Mouse (Mus musculus) ovary, postnatal 14 days (tissue): ENCODE measurements around the gene Rims3.

ENCODE experiments used
- DNase-seq: peaks from one replicate; pipeline ENCODE4 v3.0.0; 2022; ENCODE audit warnings: low spot score

The Rims3 gene

DNA sequence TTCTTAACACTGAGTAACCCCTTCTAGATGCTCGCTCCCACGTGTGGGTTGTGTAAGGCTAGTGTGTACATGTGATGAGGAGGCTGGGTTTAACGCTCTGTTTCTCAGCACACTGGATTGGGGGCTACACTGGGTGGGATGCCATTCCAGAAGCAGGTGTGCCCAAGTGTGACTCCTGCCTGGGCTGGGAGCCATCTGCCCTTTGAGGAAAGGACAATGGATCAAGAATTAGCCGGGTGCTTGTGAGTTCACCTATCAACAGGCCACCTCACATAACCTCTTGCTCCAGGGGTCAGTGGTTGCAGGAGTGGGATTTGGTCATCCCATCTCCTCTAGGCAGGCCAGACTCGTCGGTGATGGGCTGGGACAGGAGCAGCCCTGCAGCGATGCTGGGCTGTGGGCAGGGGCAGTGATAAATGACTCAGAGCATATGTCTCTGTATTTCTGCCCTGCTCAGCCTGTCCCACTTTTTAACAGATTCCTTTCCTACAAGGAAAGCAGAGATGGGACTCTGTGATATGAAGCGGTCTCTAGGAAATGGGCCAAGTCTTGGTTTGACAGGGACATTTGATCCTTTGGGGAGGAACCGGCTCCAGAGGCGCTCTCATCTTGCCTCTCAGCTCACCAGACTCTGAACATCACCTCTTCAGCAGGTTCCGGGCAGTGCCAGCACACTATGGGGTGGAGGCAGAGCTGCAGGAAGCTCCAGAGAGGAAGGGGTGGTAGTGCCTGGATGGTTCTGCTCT is 39.2 kb downstream of the Rims3 start:
- DNase-seq: no peak

DNA sequence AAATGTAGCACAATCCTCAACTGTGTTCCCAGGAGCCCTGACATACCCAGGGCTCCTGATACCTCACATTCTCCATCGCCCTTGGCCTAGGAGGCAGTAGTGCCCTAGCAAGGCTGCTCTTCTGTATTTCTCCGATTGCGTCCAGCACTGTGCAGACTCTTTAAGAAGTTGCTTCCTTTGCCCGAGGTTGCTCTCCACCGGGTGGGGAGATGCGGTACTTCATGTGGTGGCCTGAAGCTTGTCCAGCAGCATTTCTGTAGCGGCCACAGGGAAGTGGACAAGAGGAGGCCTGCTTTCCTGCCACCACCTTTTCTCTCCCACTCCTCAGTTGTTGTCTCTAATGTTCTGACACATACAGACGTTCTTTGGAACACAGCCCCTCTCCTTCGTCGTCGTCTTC is 40.0 kb downstream of the Rims3 start:
- DNase-seq: no peak

DNA sequence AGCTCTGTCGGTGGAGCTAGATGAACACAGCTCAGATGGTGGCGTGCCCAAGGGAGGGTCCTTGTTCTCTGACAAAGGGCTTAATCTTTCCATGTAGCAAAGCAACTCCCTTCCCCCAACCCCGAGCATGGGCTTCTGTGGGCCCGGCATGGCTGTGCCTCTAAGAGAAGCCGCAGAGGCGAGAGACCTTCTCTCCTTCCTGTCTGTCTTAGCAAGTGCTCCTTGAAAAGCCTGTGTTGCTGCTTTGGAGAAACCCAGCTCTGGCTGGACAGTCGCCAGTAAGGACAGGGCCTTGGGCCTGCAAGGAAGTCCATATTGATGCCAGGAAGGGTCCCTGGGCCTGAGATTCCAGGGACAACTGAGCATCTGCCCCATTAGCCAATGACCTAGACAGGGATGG is 40.6 kb downstream of the Rims3 start:
- no peak for DNase-seq

DNA sequence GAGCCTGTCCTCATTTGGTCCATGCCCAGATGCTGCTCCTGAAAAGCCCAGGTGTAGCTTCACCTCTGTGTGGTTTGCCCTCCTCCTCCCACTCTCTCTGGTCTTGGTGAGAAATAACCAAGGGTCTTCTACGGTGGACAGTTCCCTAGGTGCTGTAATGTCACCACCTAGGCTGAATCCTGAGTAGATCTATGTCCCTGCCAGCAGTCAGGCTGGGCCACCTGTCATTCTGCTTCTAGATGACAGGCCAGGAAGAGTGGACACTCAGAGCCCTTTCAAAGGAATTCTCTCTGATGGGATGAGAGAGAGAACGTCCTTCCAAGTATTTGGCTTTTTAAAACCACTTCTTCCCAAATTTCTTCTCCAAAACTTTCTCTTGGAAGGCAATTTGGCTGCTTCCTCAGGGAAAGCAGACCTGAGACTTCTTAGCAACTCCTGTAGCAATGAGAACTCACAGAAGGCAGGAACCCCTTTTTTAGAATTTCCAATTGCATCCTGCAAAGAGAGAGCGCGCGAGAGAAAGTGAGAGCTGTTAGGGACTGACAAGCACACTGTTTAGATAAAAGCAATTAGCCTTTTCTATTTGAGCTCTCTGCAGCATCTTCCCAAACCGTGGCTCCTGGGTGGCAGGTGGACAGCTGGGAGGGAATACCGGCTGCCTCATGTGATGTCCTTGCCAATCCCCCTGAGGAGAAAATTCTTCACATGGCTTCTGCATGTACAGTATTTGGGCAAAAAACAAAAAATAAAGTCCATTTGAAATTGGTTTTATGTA is 41.4 kb downstream of the Rims3 start:
- DNase-seq: no peak

DNA sequence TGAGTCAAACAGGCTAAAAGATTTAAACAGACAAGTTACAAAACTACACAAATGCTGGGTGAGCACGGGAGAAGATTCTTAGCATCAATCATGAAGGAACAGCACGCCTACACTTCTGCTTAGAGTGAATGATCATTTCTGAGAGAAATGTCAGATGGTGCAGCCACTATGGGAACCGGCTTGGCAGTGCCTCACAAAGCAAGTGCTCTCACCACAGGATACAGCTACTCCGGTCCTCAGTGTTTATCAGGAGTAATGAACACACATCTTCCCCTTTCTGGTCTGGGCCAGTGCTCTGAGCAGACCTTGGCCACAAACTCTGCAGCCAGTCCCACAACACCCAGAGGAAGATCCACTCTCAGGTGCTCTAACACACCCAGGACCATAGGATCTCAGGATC is 49.9 kb downstream of the Rims3 start:
- DNase-seq: no peak

DNA sequence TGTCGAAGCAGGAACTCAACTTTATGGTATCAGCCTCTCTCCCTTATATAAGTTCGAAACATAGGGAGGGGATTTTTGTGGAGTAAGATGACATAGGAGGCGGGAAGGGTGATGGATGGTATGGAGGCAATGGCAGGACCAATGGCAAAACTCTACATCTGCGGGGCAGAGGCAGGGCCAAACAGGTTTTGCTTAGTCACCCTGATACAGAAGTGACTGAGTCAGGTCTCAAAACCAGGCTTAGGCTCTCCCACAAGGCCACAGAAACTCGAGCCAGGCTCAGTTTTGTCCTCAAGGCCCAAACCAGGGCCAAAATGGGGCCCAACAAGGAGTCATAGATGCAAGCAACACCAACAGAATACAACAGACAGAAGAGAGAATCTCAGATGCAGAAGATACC is 51.0 kb downstream of the Rims3 start:
- no peak for DNase-seq

DNA sequence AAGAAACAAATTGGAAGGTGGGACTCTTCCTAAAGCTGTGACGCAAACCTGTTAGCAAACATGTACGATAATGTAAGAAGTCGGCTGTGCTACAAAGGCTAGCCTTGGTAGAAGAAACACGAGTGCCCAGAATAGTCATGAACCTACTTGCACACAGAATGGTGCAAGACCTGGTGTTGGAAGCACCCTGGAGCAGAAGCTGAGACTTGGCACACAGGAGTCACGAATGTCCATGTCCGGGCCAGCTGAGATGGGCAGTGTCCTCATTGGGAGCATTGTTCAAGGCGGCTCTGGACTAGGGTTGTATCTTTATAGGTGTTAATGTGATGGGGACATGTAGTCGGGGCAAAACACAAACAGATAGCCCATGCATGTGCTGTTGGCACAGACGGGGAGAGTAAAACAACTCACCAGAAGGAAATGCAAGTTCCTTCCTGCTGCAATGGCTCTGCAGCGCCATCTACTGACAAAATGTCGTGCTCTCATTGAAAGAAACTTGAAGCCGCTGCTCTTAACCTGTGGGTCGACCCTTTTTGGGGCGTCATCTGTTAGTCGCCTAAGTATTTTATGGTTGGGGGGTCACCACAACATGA is 55.0 kb downstream of the Rims3 start:
- peak; percentile 34 for DNase-seq

DNA sequence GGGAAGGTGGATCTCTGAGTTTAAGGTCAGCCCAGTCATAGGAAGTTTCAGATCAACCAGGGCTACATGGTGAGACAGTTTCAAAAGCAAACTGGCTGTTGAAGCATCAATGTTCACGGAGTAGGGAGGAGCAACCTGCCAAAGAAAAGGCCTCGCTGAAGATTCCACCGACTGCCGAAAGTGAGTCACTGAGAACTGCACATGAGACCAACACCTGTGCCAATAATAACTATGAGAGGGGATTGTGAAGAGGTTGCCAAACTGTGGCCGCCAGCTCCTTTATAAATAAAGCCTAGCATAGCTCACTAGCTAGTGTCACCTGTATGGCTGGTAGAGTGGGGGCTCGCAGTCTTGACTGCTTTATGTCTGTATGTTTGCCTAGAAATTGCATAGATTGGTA is 56.5 kb downstream of the Rims3 start:
- DNase-seq: no peak

DNA sequence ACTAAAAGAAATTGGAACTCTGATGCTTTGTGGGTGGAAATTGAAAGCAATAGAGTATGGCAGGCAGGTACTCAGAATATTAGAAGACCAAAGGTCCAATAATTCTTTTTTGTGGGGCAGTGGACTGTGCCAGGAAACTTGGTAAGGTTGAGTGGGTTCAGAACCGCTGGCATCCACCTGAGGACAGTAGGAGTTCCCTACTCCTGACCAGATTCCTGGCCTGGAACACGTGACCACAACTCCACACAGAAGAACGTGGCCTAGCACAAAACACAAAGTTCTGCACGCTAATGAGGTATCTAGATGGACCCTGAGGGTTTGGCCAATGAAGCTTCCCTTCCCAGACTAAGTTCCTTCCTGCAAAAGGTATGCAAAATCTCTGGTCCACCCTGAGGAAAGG is 58.2 kb downstream of the Rims3 start:
- DNase-seq: no peak

DNA sequence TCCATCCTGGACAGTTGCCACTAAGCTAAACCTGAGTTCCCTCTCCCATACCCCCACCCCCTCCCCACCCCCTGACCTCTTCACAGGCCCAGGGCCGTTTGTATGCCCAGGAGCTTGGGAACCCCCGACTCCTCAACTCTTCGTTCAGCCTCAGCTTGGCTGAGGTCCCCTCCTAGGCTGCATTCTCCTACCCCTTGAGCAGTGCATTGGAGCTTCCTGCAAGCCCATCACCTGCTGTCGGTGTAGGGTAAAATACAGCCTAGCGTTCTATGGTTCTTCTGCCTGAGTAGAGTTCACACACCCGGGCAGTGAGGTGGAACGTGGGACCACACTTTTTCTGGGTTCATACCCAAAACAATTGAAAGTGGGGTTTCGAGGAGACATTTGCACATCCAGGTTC is 58.8 kb downstream of the Rims3 start:
- no peak for DNase-seq

DNA sequence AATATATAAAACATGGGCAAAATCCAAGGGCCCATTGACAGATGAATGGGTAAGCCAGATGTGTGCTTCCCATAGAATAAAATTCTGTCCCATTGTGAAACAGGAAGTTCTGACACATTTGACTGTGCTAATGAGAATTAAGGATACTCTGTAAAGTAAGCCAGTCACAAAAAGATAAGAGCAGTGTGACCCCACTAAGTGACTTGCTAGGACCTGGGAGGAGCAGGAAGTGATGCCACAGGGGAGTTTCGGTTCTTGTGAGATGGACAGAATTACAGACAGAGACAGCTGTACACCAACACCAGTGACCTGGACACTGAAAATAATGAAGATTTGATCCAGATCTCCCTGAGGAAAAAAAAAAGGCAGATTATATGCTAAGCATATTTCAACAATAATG is 59.2 kb downstream of the Rims3 start:
- DNase-seq: no peak

DNA sequence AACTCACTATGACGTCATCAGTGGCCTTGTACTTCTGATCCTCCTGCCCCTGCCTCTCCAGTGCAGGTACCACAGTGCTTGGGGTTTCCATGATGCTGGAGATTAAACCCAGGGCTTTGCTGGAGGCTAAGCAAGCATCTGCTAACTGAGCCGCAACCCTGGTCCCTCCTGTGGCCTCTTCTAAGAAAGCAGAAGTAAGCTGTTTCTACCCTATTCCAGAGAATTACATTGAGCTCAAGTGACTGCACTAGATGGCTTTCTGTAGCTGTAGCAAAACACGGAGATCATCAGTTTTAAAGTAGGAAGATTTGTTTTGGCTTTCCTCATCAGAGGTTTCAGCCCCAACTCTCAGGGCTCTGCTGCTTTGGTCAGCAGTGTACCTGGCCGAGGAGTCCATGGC is 59.9 kb downstream of the Rims3 start:
- no peak for DNase-seq

DNA sequence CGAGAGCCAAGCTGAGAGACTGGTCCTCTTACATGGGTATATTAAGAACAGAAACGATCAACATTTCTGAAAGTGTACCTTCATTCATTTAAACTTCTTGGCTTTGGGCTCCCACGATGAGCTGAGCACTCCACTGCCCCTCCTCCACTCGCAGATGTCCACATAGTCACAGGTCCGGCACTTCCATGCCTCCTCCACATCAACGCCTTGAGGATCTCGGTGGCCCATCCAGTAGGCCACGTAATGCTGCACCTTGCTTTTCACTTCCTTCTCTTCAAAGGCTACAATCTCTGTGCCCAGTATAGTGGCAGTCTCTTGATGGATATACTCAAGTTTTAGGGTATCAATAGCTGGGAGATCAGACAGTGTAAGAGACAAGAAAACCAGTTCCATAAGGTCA is 66.8 kb downstream of the Rims3 start:
- no peak for DNase-seq

DNA sequence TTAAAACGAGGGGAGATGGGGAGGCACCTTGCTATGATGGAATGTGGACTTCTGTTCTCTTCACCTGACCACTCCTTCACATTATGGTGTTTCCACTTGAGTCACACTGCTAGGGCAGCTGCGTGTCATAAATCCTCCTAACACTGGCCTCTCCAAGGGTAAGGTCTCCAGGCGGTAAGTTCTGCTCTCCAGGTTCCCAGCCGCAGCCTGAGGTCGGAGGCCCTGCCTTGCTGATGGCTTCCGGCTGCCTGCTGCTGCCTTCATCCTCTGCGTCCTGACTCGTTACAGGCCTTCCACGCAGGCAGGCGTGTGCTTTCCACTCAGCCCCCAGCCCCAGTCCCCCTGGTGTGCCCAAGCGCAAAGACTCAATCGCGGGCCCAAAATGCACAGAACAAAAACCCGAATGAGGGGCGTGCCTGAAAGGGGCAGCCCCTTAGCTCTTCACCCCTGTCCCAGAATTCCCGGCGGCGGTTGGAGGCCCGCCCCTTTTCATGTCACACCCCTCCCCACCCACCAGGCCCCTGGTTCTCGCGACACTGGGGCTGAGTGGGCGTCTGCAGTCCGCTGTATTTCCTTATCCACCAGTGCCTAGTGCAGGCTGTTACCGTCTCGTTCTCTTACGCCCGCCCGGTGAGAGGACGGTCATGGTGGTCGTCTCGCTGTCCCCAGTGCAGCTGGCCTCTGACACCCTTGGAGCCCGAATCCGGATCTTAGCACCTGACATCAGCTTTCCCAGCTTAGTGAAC is 70.1 kb downstream of the Rims3 start, which contains the start of gene Exo5:
Exo5 (minus strand) TSS at position 464 of the 746 bp plus-strand sequence.
- DNase-seq: peak; percentile 84

DNA sequence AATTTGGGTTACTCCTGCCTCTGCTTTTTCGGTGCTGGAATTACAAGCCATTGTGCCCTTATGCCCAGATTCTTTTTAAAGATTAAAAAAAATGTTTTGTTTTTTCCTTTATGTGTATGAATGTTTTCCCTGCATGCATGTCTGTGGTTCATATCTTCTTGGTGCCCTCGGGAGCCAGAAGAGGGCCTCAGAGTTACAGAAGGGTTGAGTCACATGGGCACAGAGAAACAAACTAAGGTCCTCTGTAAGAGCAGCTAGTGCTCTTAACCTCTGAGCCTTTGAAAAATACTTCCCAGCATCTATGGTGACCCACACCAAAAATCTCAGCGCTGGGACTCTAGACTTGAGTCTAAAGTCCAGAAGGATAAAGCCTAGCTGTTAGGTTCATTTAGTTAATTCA is 70.8 kb downstream of the Rims3 start:
- DNase-seq: no peak

DNA sequence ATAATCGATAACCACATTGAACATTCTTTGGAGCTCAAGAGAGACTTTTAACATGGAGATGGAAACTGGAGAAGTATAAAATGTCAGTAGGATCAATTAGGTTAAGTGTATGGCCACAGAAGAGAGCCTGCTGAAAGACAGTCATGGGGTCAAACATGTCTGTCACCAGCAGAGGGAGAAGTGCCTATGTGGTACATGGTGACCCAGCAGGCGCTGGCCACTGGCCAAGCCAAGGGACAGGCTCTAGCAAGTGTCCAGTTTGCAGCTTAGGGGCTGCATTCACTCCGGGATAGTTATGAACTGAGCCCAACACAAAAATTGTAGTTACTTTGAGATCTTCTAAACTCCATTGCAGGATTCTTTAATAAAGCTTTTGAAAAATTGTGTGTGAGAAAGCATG is 74.1 kb downstream of the Rims3 start:
- no peak for DNase-seq

DNA sequence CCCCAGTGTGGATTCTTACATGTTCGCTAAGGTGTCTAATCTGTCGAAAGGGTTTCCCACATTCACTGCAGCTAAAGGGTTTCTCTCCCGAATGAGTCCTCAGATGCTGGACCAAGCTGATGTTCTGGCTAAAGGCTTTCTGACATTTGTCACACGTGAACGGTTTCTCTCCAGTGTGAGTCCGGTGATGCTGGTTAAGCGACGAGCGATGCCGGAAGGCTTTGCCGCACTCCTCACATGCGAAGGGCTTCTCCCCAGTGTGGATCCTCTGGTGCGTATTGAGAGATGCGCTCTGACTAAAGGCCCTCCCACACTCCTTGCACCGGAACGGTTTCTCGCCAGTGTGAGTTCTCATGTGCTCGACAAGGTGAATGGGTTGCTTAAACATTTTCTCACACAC is 76.1 kb downstream of the Rims3 start:
- no peak for DNase-seq

DNA sequence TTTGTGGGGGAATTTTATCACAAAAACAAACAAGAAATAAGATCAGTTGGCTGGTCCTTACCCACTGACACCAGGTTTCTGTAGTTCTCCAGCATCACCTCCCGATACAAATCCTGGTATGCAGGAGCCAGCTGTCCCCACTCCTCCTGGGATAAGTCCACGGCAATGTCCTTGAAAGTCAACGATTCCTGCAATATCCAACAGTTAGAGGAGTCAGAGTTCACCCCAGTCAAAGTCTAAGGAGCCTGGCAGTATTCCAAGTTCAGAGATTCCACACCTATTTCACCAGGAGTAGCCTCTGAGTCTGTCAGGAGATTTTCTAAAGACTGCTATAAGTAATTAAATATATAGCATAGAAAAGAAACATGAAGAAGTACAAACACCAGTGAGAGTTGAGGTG is 80.4 kb downstream of the Rims3 start:
- no peak for DNase-seq
